Mouse (Mus musculus): ENCODE measurements around the gene Tnni2. TPM values are rescaled to one million over a fixed set of nuclear protein-coding genes. Genes with fewer than 3 reads are reported as not detected.

Tnni2 gene
- polyA plus RNA-seq, 2 experiments = 134 to 156 TPM

DNA sequence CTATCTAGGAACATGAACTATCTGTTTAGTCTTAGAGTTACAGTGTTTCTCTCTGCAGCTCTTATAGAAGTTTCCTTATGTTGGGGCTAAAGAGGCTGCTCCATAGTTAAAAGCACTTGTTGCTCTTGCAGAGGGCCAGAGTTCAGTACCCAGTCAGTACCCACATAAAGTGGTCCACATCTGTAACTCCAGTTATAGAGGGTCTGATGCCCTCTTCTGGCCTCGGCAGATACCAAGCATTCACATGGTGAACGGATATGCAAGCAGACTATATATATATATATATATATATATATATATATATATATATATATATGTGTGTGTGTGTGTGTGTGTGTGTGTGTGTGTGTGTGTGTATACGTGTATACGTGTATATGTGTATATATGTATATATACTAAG lies 33.7 kb upstream of the Tnni2 start:
- Histone ChIP-seq H3K27me3 (ENCODE audit: control insufficient read depth, insufficient read depth, low read length) (no peaks in the 10 kb centered on the region), H3K4me3 (replicated peaks; ENCODE audit: low read length) (no peak overlapping the region), H3K4me1 (ENCODE audit: control insufficient read depth, insufficient read depth, low read length) (no peaks in the 10 kb centered on the region), H3K4me2 (replicated peaks; ENCODE audit: low read depth, low read length, severe bottlenecking) (no peak overlapping the region), H3K27ac (replicated peaks; ENCODE audit: low read depth, low read length) (no peak overlapping the region), H3K9ac (ENCODE audit: low read depth, low read length, severe bottlenecking) (no peak overlapping the region), H3K9me3 (ENCODE audit: control insufficient read depth, low read length) (no peaks in the 10 kb centered on the region), H3K36me3 (ENCODE audit: control insufficient read depth, insufficient read depth, low read length) (no peaks in the 10 kb centered on the region)
- no peak for DNase-seq (ENCODE audit: low spot score)
- ATAC-seq (ENCODE audit: low FRiP score, low read depth) = no peak
- 68% methylated on average over 4 of the region's 4 CpGs for WGBS
- TF ChIP-seq POLR2A (IDR thresholded peaks at IDR 0.05; ENCODE audit: borderline replicate concordance, extremely low read depth, insufficient read depth, insufficient read length) = no peak

DNA sequence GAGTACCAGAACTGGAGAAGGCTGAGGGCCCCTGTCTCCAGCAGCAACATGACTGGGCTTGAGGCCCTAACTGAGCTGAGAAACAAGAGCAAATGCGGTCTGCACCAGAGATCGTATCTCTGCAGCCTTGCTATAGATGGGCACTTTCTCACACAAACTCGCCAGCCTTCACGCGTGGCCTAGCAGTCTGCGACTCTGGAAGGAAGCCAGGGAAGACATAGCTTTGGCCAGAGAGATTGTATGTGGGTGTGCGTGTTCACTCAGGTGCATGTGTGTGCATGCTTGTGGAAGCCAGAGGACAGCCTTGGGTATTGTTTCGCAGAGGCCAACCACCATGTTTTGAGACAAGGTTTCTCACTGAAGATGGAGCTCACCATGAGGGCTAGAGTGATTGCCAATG lies 32.9 kb upstream of the Tnni2 start:
- H3K4me1 ChIP-seq (ENCODE audit: control insufficient read depth, insufficient read depth, low read length) = no peaks in the 10 kb centered on the region
- WGBS = 91% methylated on average over 8 of the region's 8 CpGs
- H3K27me3 ChIP-seq (ENCODE audit: control insufficient read depth, insufficient read depth, low read length) = no peaks in the 10 kb centered on the region
- TF ChIP-seq POLR2A (IDR thresholded peaks at IDR 0.05; ENCODE audit: borderline replicate concordance, extremely low read depth, insufficient read depth, insufficient read length) = no peak
- ATAC-seq (ENCODE audit: low FRiP score, low read depth) (no peak), DNase-seq (ENCODE audit: low spot score) (no peak)
- H3K9me3 ChIP-seq (ENCODE audit: control insufficient read depth, low read length) = no peaks in the 10 kb centered on the region
- no peak overlapping the region for H3K4me2 ChIP-seq (replicated peaks; ENCODE audit: low read depth, low read length, severe bottlenecking)
- H3K36me3 ChIP-seq (ENCODE audit: control insufficient read depth, insufficient read depth, low read length) = no peaks in the 10 kb centered on the region
- no peak overlapping the region for H3K4me3 ChIP-seq (replicated peaks; ENCODE audit: low read length)
- no peak overlapping the region for H3K27ac ChIP-seq (replicated peaks; ENCODE audit: low read depth, low read length)
- no peak overlapping the region for H3K9ac ChIP-seq (ENCODE audit: low read depth, low read length, severe bottlenecking)

DNA sequence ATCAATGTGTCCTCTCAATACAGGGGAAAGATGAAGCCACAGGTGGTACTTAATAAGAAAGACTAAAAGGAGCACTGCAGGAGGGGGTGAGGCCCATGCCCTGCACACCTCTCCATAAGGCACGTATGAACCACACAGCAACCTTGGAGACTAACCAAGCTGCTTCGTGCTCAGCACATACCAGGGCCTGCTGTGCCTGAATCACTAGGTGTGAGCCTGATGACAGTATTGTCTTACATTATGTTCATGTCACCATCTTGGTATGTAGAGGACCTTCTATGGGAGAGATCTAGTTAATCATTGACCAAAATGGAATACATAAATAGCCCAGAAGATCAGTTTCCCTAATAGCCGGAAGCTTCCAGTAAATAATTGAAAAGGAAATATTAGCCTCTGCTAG lies 32.0 kb upstream of the Tnni2 start:
- Histone ChIP-seq H3K9ac (ENCODE audit: low read depth, low read length, severe bottlenecking) (no peak overlapping the region), H3K27me3 (ENCODE audit: control insufficient read depth, insufficient read depth, low read length) (no peaks in the 10 kb centered on the region), H3K27ac (replicated peaks; ENCODE audit: low read depth, low read length) (no peak overlapping the region), H3K4me1 (ENCODE audit: control insufficient read depth, insufficient read depth, low read length) (no peaks in the 10 kb centered on the region), H3K4me2 (replicated peaks; ENCODE audit: low read depth, low read length, severe bottlenecking) (no peak overlapping the region), H3K9me3 (ENCODE audit: control insufficient read depth, low read length) (no peaks in the 10 kb centered on the region), H3K36me3 (ENCODE audit: control insufficient read depth, insufficient read depth, low read length) (no peaks in the 10 kb centered on the region), H3K4me3 (replicated peaks; ENCODE audit: low read length) (no peak overlapping the region)
- 83% methylated on average over 3 of the region's 3 CpGs for WGBS
- no peak for DNase-seq (ENCODE audit: low spot score)
- no peak for ATAC-seq (ENCODE audit: low FRiP score, low read depth)
- TF ChIP-seq POLR2A (IDR thresholded peaks at IDR 0.05; ENCODE audit: borderline replicate concordance, extremely low read depth, insufficient read depth, insufficient read length) = no peak

DNA sequence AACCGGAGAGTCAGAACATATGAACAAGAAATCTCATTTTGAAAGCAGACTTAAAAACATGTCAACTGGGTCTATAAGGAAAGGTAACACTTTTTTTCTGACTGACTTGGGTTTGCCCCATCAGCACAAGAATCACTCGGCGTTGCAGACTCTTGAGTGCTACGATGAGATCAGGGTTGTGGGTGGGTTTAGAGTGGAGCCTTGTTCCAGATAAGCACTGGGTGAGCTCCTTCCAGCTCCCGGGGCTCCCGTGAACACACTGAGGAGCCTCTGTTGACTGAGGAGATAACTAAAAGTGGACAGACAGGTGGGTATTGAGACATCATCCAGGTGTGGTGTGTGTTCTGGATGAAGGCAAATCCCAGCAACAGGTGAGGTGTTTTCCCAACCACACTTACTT lies 28.3 kb upstream of the Tnni2 start:
- H3K36me3 ChIP-seq (ENCODE audit: control insufficient read depth, insufficient read depth, low read length) = no peaks in the 10 kb centered on the region
- 94% methylated on average over 6 of the region's 6 CpGs for WGBS
- no peak for TF ChIP-seq POLR2A (IDR thresholded peaks at IDR 0.05; ENCODE audit: borderline replicate concordance, extremely low read depth, insufficient read depth, insufficient read length)
- H3K4me2 ChIP-seq (replicated peaks; ENCODE audit: low read depth, low read length, severe bottlenecking) = no peak overlapping the region
- no peaks in the 10 kb centered on the region for H3K9me3 ChIP-seq (ENCODE audit: control insufficient read depth, low read length)
- ATAC-seq (ENCODE audit: low FRiP score, low read depth) (no peak), DNase-seq (ENCODE audit: low spot score) (no peak)
- no peak overlapping the region for H3K4me3 ChIP-seq (replicated peaks; ENCODE audit: low read length)
- no peak overlapping the region for H3K9ac ChIP-seq (ENCODE audit: low read depth, low read length, severe bottlenecking)
- no peak overlapping the region for H3K27ac ChIP-seq (replicated peaks; ENCODE audit: low read depth, low read length)
- H3K4me1 ChIP-seq (ENCODE audit: control insufficient read depth, insufficient read depth, low read length) = no peaks in the 10 kb centered on the region; the same call in 1 of the 2 replicates
- H3K27me3 ChIP-seq (ENCODE audit: control insufficient read depth, insufficient read depth, low read length) = no peaks in the 10 kb centered on the region

DNA sequence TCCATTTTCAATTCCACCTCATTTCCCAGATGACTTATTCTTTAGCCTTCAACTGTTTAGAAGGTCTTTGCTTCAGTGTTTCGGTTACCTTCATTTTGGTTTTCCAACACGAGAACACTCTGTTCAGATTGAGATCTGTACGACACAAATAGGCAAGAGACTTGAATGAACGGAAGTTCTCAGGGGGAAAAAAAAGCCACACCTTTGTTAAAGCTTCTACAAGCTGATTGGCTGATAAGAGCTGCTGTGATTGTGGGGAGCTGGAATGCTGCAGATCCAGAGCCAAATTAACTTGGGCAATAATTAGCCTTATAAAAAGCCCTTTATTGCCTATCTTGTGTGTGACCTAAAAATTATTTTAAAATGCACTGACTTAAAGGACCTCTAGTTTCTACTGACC lies 26.3 kb upstream of the Tnni2 start:
- Histone ChIP-seq H3K27ac (replicated peaks; ENCODE audit: low read depth, low read length) (no peak overlapping the region), H3K4me2 (replicated peaks; ENCODE audit: low read depth, low read length, severe bottlenecking) (no peak overlapping the region), H3K36me3 (ENCODE audit: control insufficient read depth, insufficient read depth, low read length) (no peaks in the 10 kb centered on the region), H3K27me3 (ENCODE audit: control insufficient read depth, insufficient read depth, low read length) (no peaks in the 10 kb centered on the region), H3K4me1 (ENCODE audit: control insufficient read depth, insufficient read depth, low read length) (no peaks in the 10 kb centered on the region; the same call in 1 of the 2 replicates), H3K4me3 (replicated peaks; ENCODE audit: low read length) (no peak overlapping the region), H3K9me3 (ENCODE audit: control insufficient read depth, low read length) (no peaks in the 10 kb centered on the region), H3K9ac (ENCODE audit: low read depth, low read length, severe bottlenecking) (no peak overlapping the region)
- ATAC-seq (ENCODE audit: low FRiP score, low read depth) (no peak), DNase-seq (ENCODE audit: low spot score) (no peak)
- 47% methylated on average over 4 of the region's 4 CpGs for WGBS
- TF ChIP-seq POLR2A (IDR thresholded peaks at IDR 0.05; ENCODE audit: borderline replicate concordance, extremely low read depth, insufficient read depth, insufficient read length) = no peak

DNA sequence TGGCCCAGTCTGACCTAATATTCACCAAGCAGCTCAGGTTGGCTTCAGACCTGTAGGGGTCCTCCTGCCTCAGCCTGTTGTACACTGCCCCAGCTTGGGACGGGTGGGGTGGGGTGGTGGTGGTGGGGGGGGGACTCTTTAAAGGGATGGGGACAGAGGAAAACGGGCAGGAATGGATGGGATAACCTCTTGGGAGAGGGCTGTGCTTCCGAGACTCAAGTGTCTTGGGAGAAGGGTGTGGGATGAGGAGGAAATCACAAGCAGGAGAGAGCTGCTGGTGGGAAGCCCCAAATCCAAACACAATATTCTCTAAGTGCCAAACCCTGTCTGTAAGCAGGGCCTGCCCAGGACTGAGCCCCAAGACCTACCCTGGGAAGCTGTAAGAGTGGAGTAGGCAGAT lies 25.4 kb upstream of the Tnni2 start:
- no peak overlapping the region for H3K4me2 ChIP-seq (replicated peaks; ENCODE audit: low read depth, low read length, severe bottlenecking)

More for the DNA sequence above, 25.4 kb upstream of the Tnni2 start:
- TF ChIP-seq POLR2A (IDR thresholded peaks at IDR 0.05; ENCODE audit: borderline replicate concordance, extremely low read depth, insufficient read depth, insufficient read length) = no peak
- Histone ChIP-seq H3K4me3 (replicated peaks; ENCODE audit: low read length) (no peak overlapping the region), H3K27ac (replicated peaks; ENCODE audit: low read depth, low read length) (no peak overlapping the region), H3K9ac (ENCODE audit: low read depth, low read length, severe bottlenecking) (no peak overlapping the region), H3K9me3 (ENCODE audit: control insufficient read depth, low read length) (no peaks in the 10 kb centered on the region), H3K36me3 (ENCODE audit: control insufficient read depth, insufficient read depth, low read length) (no peaks in the 10 kb centered on the region), H3K27me3 (ENCODE audit: control insufficient read depth, insufficient read depth, low read length) (no peaks in the 10 kb centered on the region), H3K4me1 (ENCODE audit: control insufficient read depth, insufficient read depth, low read length) (no peaks in the 10 kb centered on the region; the same call in 1 of the 2 replicates)
- WGBS = 62% methylated on average over 3 of the region's 3 CpGs
- DNase-seq (ENCODE audit: low spot score) (no peak), ATAC-seq (ENCODE audit: low FRiP score, low read depth) (no peak)
